Mouse (Mus musculus) forebrain, embryonic 16.5 days (tissue): ENCODE results near the gene Pcp4l1. TPM values are rescaled to one million over a fixed set of nuclear protein-coding genes. Genes with fewer than 3 reads are reported as not detected.

ENCODE experiments used
- ATAC-seq: fragments of 200-750 bp; cut with Nextera tagmentation; 2 replicates; pipeline ENCODE4 v1.8.0; 2017; ENCODE audit warnings: mild to moderate bottlenecking, moderate library complexity
- H3K27ac ChIP-seq: fragments of 300-500 bp; sonication (generic); 2 replicates; pipeline ENCODE4 v1.5.1; 2014; ENCODE audit warnings: low read length, control low read depth
- H3K27me3 ChIP-seq: fragments of 300-500 bp; sonication (generic); replicated peaks from 2 replicates; pipeline ENCODE4 v1.6.1; 2014; ENCODE audit warnings: low read length; ENCODE audit not compliant: control insufficient read depth, insufficient read depth
- H3K36me3 ChIP-seq: fragments of 300-500 bp; sonication (generic); 2 replicates; pipeline ENCODE4 v1.6.1; 2014; ENCODE audit not compliant: control insufficient read depth, insufficient read depth
- H3K4me1 ChIP-seq: fragments of 300-500 bp; sonication (generic); replicated peaks from 2 replicates; pipeline ENCODE4 v1.6.1; 2014; ENCODE audit warnings: low read length; ENCODE audit not compliant: control insufficient read depth, insufficient read depth
- H3K4me2 ChIP-seq: fragments of 300-500 bp; sonication (generic); 2 replicates; pipeline ENCODE4 v1.6.1; 2014; ENCODE audit warnings: mild to moderate bottlenecking, low read length, control low read depth
- H3K4me3 ChIP-seq: fragments of 300-500 bp; sonication (generic); replicated peaks from 2 replicates; pipeline ENCODE4 v1.5.1; 2014; ENCODE audit warnings: mild to moderate bottlenecking, low read length, control low read depth
- H3K9ac ChIP-seq: fragments of 300-500 bp; sonication (generic); replicated peaks from 2 replicates; pipeline ENCODE4 v1.6.1; 2014; ENCODE audit warnings: low read depth, low read length, control low read depth
- H3K9me3 ChIP-seq: fragments of 300-500 bp; sonication (generic); 2 replicates; pipeline ENCODE4 v1.6.1; 2016; ENCODE audit warnings: low read length; ENCODE audit not compliant: control insufficient read depth
- WGBS: fragments of 180-500 bp; shearing (Covaris S2); extraction: QIAGEN DNeasy Blood & Tissue Kit; methylation state at CpG from one replicate; pipeline ENCODE4 v1.1.7; 2014; 5-methylcytosine and 5-hydroxymethylcytosine counted together
- polyA plus RNA-seq: library from polyadenylated mRNA; unstranded; fragments of >200 nt; fragmentation: Nextera tagmentation; extraction: Ambion mirVana; gene quantifications from 2 replicates; pipeline ENCODE4 v1.2.1, GENCODE M21; 2015

The Pcp4l1 gene
- polyA plus RNA-seq, 1 experiment from 2014 or later = 7.1 TPM

- no peaks in the 10 kb centered on the region for H3K9me3 ChIP-seq
- H3K4me2 ChIP-seq = no peak overlapping the region
- no peaks in the 10 kb centered on the region for H3K27me3 ChIP-seq
- ATAC-seq = no peak
- no peaks in the 10 kb centered on the region for H3K36me3 ChIP-seq
- H3K9ac ChIP-seq = no peak overlapping the region
- H3K4me1 ChIP-seq = no peaks in the 10 kb centered on the region
- H3K4me3 ChIP-seq = no peak overlapping the region
- H3K27ac ChIP-seq = no peak overlapping the region
- WGBS = 8% methylated on average over 4 of the region's 4 CpGs
Observed at GRCm38 (mm10) chr1:171209409-171209808, 13.3 kb upstream of the Pcp4l1 start.

GRCm38 (mm10) chr1:171205704-171206493 is 9.8 kb upstream of the Pcp4l1 start:
- 49% methylated on average over 6 of the region's 6 CpGs for WGBS
- H3K27ac ChIP-seq = no peak overlapping the region
- H3K4me2 ChIP-seq = no peak overlapping the region

GRCm38 (mm10) chr1:171204249-171204644 is 8.2 kb upstream of the Pcp4l1 start:
- Histone ChIP-seq H3K9ac (no peak overlapping the region), H3K27ac (no peak overlapping the region), H3K27me3 (no peaks in the 10 kb centered on the region), H3K4me3 (no peak overlapping the region), H3K36me3 (no peaks in the 10 kb centered on the region), H3K9me3 (no peaks in the 10 kb centered on the region), H3K4me1 (no peaks in the 10 kb centered on the region), H3K4me2 (no peak overlapping the region)
- WGBS = 61% methylated on average over 7 of the region's 7 CpGs
- ATAC-seq = no peak

More at GRCm38 (mm10) chr1:171205704-171206493, 9.8 kb upstream of the Pcp4l1 start:
- no peaks in the 10 kb centered on the region for H3K9me3 ChIP-seq
- no peaks in the 10 kb centered on the region for H3K36me3 ChIP-seq
- H3K4me1 ChIP-seq = no peaks in the 10 kb centered on the region
- no peak overlapping the region for H3K4me3 ChIP-seq
- no peak for ATAC-seq
- no peak overlapping the region for H3K9ac ChIP-seq
- H3K27me3 ChIP-seq = no peaks in the 10 kb centered on the region

- H3K9ac ChIP-seq = no peak overlapping the region
- H3K4me1 ChIP-seq = no peaks in the 10 kb centered on the region
- no peaks in the 10 kb centered on the region for H3K27me3 ChIP-seq
- no peak overlapping the region for H3K4me2 ChIP-seq
- no peak overlapping the region for H3K27ac ChIP-seq
- H3K36me3 ChIP-seq = no peaks in the 10 kb centered on the region
- no peak overlapping the region for H3K4me3 ChIP-seq
- H3K9me3 ChIP-seq = no peaks in the 10 kb centered on the region
- 64% methylated on average over 9 of the region's 11 CpGs for WGBS
- ATAC-seq = no peak
Observed at GRCm38 (mm10) chr1:171203471-171204248, 7.6 kb upstream of the Pcp4l1 start.

GRCm38 (mm10) chr1:171200769-171201168 is 4.7 kb upstream of the Pcp4l1 start:
- Histone ChIP-seq H3K4me3 (no peak overlapping the region), H3K36me3 (no peaks in the 10 kb centered on the region), H3K27me3 (peaks cover 3% of the 10 kb centered on the region; the same call in 1 of the 2 replicates), H3K4me1 (peaks cover 6% of the 10 kb centered on the region), H3K4me2 (no peak overlapping the region), H3K27ac (no peak overlapping the region), H3K9me3 (no peaks in the 10 kb centered on the region), H3K9ac (no peak overlapping the region)
- WGBS = 97% methylated on average over 1 of the region's 1 CpGs
- ATAC-seq = no peak

GRCm38 (mm10) chr1:171199532-171199931 is 3.5 kb upstream of the Pcp4l1 start:
- no peak for ATAC-seq
- H3K4me1 ChIP-seq = peaks cover 10% of the 10 kb centered on the region
- H3K36me3 ChIP-seq = no peaks in the 10 kb centered on the region
- H3K4me2 ChIP-seq = no peak overlapping the region
- no peak overlapping the region for H3K4me3 ChIP-seq
- peaks cover 8% of the 10 kb centered on the region for H3K27me3 ChIP-seq
- H3K9ac ChIP-seq = no peak overlapping the region
- no peaks in the 10 kb centered on the region for H3K9me3 ChIP-seq
- 71% methylated on average over 1 of the region's 1 CpGs for WGBS
- no peak overlapping the region for H3K27ac ChIP-seq

- H3K9me3 ChIP-seq = no peaks in the 10 kb centered on the region
- 4% methylated on average over 20 of the region's 20 CpGs for WGBS
- peak overlapping the region; percentile 96 for H3K4me2 ChIP-seq
- no peaks in the 10 kb centered on the region for H3K36me3 ChIP-seq
- H3K9ac ChIP-seq = peak overlapping the region; percentile 60
- peak; percentile 21 for ATAC-seq
- peaks cover 18% of the 10 kb centered on the region for H3K4me1 ChIP-seq
- peak overlapping the region; percentile 66 for H3K4me3 ChIP-seq
- peaks cover 34% of the 10 kb centered on the region for H3K27me3 ChIP-seq
- H3K27ac ChIP-seq = no peak overlapping the region
Observed at GRCm38 (mm10) chr1:171195046-171195822, 834 bp downstream of the Pcp4l1 start.

- ATAC-seq = no peak
- Histone ChIP-seq H3K4me3 (no peak overlapping the region), H3K27ac (no peak overlapping the region), H3K36me3 (no peaks in the 10 kb centered on the region), H3K4me1 (peaks cover 24% of the 10 kb centered on the region), H3K9me3 (no peaks in the 10 kb centered on the region), H3K4me2 (no peak overlapping the region), H3K9ac (no peak overlapping the region), H3K27me3 (peaks cover 34% of the 10 kb centered on the region)
- WGBS = 21% methylated on average over 11 of the region's 11 CpGs
Observed at GRCm38 (mm10) chr1:171193911-171194830, 1.9 kb downstream of the Pcp4l1 start.
